Mouse (Mus musculus): ENCODE data around the gene Fbxo3.
"Not testable (repeated sequence)": the region's sequence is repeated elsewhere in the genome, so short reads cannot be mapped to it uniquely, and the experiment has no call there.

Gene Fbxo3

DNA sequence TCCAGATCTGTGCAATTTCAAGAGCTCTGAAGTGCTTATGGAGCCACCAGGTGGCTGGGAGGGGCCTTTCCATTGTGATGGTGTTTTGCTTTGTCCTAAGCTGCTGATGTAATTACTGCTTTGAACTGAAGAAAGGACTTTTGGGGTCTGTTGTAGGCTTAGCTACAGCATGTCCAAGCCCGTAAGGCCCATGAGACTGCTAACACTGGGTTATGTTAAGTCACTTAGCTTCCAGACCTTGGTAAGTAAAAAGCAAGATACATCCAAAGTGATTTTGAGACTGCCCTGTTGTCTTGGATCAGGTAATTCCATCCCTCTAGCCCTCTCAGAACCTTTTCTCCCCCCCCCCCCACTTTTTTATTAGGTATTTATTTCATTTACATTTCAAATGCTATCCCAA is 69.3 kb downstream of the Fbxo3 start:
- not testable (repeated sequence) for DNase-seq (ENCODE audit: low spot score)

DNA sequence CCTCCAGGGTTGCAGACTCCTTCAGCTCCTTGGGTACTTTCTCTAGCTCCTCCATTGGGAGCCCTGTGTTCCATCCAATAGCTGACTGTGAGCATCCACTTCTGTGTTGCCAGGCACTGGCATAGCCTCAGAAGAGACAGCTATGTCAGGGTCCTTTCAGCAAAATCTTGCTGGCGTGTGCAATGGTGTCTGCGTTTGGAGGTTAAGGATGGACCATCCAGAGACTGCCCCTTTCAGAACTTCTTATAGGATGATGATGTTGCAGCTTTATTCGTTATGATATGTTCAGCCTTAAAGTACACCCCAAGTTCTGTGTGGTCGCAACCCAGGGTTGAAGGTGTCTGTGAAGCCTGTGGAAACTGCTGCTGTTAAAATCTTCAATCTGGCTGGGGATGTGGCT is 69.9 kb downstream of the Fbxo3 start:
- DNase-seq (ENCODE audit: low spot score) = not testable (repeated sequence)

DNA sequence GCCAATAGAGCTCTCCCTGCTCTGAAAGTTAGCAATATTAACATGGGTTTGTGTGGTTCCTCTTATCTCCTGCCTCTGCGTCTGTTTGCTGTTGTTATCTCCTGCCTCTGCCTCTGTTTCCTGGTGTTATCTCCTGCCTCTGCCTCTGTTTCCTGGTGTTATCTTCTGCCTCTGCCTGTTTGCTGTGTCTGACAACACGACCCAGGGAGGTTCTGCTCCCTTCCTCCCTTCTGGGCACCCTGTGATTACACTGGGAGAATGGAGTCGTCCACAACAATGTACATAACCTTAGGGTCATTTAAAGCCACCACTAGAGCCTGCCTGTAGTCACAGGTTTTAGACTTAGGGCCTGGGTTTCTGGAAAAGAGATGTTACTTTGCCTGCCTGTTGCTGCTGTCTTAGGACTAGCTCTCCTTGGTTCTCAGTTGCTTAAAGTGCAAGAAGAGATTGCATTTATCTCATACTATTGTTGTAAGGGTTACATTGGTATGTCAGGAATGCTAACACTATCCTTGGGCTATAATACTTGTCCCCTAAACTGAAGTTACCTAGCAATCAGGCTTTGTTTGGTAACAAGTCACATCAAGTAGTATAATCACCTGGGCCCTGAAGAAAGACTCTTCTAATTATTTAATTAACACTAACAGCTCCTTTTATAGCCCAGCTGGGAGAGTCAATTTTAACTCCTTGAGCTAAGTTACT is 71.2 kb downstream of the Fbxo3 start:
- DNase-seq (ENCODE audit: low spot score) = no peak

DNA sequence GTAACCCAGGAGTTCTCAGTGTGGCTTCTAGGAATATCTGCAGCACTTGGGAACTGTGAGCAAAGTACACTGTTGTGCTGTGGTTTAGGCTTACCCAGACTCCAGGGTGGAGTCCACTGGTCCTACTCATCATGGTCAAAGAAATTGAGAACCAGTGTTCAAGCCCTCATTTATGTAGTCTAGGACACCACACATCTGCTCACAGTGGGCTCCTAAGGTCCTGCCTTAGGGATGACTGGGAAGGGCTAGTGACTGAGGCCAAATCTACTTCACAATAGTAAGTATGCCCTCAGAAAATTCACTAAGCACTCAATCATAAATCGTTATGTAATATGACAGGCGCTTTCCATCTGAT is 71.7 kb downstream of the Fbxo3 start:
- DNase-seq (ENCODE audit: low spot score) = no peak

DNA sequence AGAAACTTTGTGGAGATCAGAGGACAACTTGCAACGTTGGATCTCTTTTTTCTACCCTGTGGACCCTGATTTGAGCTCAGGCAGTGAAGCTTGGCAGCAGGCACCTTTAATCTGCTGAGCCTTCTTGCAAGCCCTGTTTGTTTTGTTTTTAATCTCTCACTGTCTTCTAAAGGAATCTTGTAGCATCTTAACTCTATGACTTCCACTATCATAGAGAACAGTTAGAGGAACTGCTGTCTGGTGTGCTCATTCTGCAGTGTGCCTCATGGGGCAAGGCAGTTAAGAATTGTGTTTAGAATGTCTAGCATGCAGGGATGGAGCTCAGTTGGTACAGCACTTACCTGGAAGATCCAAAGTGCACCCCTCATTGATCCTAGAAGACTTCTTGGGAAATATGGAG is 72.4 kb downstream of the Fbxo3 start:
- no peak for DNase-seq (ENCODE audit: low spot score)

DNA sequence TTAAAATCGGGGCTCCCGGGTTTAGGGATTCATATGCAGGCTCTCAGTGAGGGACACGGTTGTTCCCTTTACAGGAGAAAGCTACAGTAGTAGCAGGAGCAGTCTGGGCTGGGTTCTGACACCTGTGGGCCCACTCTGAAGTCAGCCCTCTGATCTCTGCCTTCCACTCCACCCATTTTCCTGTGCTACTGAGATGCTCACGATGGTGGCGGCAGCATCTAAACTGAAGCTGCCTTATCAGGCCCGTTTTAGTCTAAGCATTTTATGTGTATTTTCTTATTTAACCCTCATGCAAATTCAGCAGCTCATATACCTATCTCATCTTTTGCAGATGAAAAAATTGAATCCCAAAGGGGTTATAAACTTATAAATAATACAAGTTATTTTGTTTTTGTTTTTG is 77.3 kb downstream of the Fbxo3 start:
- DNase-seq (ENCODE audit: low spot score) = no peak

DNA sequence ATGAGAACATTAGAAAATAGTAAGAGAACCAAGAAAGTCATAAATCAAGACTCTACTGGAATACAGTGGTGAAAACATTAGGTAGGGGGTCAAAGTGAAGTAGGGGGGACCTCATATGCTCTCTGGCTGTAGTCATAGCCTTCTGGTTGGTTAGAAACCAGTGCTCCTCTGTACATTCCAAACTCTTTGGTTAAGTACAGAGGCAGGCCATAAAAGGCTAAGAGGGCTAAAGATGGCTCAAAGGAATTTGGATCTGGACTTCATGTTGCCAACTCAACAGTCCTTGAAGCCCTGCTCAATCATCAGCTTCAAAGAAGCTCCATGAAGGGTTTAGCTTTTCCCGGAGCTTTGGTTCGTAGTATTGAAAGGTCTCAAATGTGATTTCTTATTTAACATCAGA is 81.5 kb downstream of the Fbxo3 start:
- not testable (repeated sequence) for DNase-seq (ENCODE audit: low spot score)

DNA sequence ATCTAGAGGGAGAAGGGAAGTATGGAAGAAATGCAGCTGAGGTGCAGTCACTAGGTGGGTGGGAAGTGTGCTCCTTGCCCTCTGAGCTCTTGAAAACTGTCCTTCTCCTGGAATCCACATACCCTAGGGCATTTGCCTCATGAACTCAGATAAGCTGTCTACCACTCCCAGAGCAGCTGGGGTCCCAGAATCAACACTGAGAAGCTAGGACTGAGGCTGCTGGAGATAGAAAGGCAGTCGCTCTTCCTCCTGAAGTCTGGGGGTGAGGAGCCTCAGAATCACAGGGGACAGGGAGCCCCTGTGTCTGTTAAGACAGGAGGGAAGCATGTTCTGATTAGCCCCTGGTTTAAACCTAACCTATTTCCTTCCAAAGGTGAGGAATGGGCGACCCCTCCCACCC is 82.0 kb downstream of the Fbxo3 start:
- no peak for DNase-seq (ENCODE audit: low spot score)

DNA sequence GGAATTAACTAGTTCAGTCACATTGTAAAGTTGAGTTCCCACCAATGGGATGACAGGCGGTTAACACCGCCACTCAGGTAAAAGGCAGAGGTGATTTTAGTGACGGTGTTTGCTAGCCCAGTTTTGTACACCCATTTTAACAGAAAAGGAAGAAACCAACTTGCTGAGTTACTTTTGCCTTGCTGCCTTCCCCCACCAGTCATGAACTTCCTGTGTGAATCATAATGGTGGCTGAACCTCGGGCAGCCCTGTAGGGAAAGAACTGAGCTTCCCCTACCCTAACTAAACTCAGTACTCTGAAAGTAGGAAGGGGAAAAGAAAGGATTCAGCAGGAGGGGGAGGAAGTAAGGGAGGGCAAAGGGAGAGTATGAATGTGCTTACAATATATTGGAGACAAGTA is 82.5 kb downstream of the Fbxo3 start:
- DNase-seq (ENCODE audit: low spot score) = no peak

DNA sequence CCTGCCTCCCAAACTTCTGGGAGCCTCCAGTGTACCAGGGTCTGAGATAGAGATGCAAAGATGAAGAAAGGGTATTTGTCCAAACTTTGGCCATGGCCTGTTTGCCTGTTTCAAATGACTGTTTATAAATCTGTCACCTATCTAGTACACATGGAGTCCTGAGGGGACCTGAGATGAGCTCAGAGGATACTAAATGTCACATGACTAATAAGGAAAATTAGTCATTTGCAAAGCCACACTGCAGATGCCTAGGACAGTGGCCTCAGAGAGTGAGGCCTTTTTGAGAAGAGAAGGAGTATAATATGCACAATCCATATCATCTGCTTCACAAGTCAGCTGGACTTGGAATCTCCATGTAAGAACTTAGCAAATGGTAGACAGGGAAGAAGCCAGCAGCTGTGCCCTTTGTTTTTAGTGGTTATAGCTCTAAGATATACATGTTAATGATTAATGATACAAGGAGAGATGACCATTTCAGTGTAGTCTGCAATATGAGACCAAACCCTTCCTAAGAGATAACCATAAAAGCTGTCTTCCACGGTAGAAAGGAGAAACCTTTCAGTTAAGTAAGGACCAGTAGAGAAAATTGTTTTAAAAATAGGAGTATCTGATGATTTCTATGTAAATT is 83.8 kb downstream of the Fbxo3 start:
- not testable (repeated sequence) for DNase-seq (ENCODE audit: low spot score)

Data from adipocyte (in vitro differentiated cells).